Mouse (Mus musculus) heart, embryonic 15.5 days (tissue): ENCODE measurements at regions not wholly inside any gene's neighbourhood (a gene's known extent, or its start where the extent isn't known, plus 50 kb on each side); places are given as distances from the start of the nearest gene placed in this dataset.

Experiments used
- ATAC-seq: fragments of 200-750 bp; cut with Nextera tagmentation; replicated peaks from 2 replicates; pipeline ENCODE4 v1.8.0; 2017; ENCODE audit warnings: low read depth, moderate TSS enrichment; ENCODE audit not compliant: insufficient number of reproducible peaks, insufficient read depth, low FRiP score
- H3K27ac ChIP-seq: fragments of 300-500 bp; sonication (generic); 2 replicates; pipeline ENCODE4 v1.5.1; 2015; ENCODE audit warnings: mild to moderate bottlenecking, inconsistent platforms
- H3K27me3 ChIP-seq: fragments of 300-500 bp; sonication (generic); 2 replicates; pipeline ENCODE4 v1.6.1; 2015; ENCODE audit warnings: inconsistent platforms
- H3K36me3 ChIP-seq: fragments of 300-500 bp; sonication (generic); 2 replicates; pipeline ENCODE4 v1.6.1; 2015; ENCODE audit warnings: mild to moderate bottlenecking, inconsistent platforms
- H3K4me1 ChIP-seq: fragments of 300-500 bp; sonication (generic); replicated peaks from 2 replicates; pipeline ENCODE4 v1.6.1; 2015; ENCODE audit warnings: inconsistent platforms
- H3K4me2 ChIP-seq: fragments of 300-500 bp; sonication (generic); 2 replicates; pipeline ENCODE4 v1.6.1; 2015; ENCODE audit warnings: inconsistent platforms, mild to moderate bottlenecking, moderate library complexity
- H3K4me3 ChIP-seq: fragments of 300-500 bp; sonication (generic); 2 replicates; pipeline ENCODE4 v1.5.1; 2015; ENCODE audit warnings: mild to moderate bottlenecking, inconsistent platforms
- H3K9ac ChIP-seq: fragments of 300-500 bp; sonication (generic); 2 replicates; pipeline ENCODE4 v1.6.1; 2015; ENCODE audit warnings: mild to moderate bottlenecking, inconsistent platforms
- H3K9me3 ChIP-seq: fragments of 300-500 bp; sonication (generic); replicated peaks from 2 replicates; pipeline ENCODE4 v1.6.1; 2016; ENCODE audit warnings: inconsistent platforms
- WGBS: fragments of 180-500 bp; shearing (Covaris S2); methylation state at CpG from one replicate; pipeline ENCODE4 v1.1.7; 2015; ENCODE audit warnings: mixed read lengths; 5-methylcytosine and 5-hydroxymethylcytosine counted together

DNA sequence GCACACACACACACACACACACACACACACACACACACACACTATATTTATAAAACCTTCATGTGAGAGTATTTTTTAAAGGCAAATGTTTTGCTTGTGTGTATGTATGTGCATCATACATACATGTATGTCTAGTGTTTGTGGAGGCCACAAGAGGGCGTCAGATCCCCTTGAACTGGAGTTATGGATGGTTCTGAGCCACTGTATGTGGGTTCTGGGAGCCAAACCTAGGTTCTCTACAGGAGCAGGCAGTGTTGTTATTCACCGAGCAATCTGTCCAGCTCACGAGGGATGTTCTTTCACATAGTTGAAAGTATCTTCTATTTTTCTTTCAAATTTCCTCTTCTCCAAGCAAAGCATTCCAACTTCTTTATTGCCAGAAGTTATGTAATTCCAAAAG is 56.3 kb upstream of the Agtr2 start:
- Histone ChIP-seq H3K4me3 (no peak overlapping the region), H3K4me1 (no peaks in the 10 kb centered on the region), H3K36me3 (no peaks in the 10 kb centered on the region), H3K9ac (no peak overlapping the region), H3K4me2 (no peak overlapping the region), H3K27me3 (no peaks in the 10 kb centered on the region), H3K27ac (no peak overlapping the region), H3K9me3 (no peaks in the 10 kb centered on the region)
- no peak for ATAC-seq
- WGBS, result 49% methylated on average over 3 of the region's 3 CpGs

DNA sequence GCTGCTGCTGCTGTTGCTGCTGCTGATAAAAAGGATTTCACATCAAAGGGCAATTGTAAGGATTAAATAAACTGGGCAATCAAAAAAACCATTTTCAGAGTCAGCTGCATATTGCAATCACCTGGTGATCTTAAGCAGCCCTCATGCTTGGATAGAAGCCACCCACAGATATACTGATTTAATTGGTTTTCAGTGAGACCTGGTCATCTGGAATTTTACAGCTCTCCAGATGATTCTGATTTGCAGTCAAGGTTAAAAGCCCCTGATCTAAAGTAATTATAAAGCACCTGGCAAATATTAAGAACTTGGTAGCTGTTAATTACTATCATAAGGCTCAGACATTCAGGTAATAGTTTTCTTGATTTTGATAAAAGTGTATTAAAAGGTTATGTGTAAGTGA is 50.8 kb upstream of the Agtr2 start:
- Histone ChIP-seq H3K4me2 (no peak overlapping the region), H3K9me3 (no peaks in the 10 kb centered on the region), H3K4me1 (no peaks in the 10 kb centered on the region), H3K27ac (no peak overlapping the region), H3K4me3 (no peak overlapping the region), H3K36me3 (no peaks in the 10 kb centered on the region), H3K27me3 (no peaks in the 10 kb centered on the region), H3K9ac (no peak overlapping the region)
- ATAC-seq, result no peak
